Mouse (Mus musculus) myocyte (in vitro differentiated cells): Measurements from ENCODE around the gene Lrmda. TPM values are rescaled to one million over a fixed set of nuclear protein-coding genes. Genes with fewer than 3 reads are reported as not detected.

ENCODE experiments used
- H3K27me3 ChIP-seq: one replicate; pipeline ENCODE4 v1.6.1; 2011; ENCODE audit not compliant: control insufficient read depth, insufficient read depth, insufficient read length
- H3K36me3 ChIP-seq: one replicate; pipeline ENCODE4 v1.6.1; 2011; ENCODE audit not compliant: control insufficient read depth, insufficient read depth
- H3K4me2 ChIP-seq: one replicate; pipeline ENCODE4 v1.6.1; 2011; ENCODE audit warnings: low read depth, control low read depth
- H3K4me3 ChIP-seq: one replicate; pipeline ENCODE4 v1.5.1; 2011; ENCODE audit warnings: mild to moderate bottlenecking, control low read depth, moderate library complexity
- H3K79me2 ChIP-seq: one replicate; pipeline ENCODE4 v1.6.1; 2011; ENCODE audit not compliant: control insufficient read depth, insufficient read depth
- H3ac ChIP-seq: one replicate; pipeline ENCODE4 v1.6.1; 2011; ENCODE audit not compliant: control insufficient read depth, insufficient read length
- CEBPB ChIP-seq: IDR thresholded peaks from 2 replicates; pipeline ENCODE4 v1.6.1; 2011; ENCODE audit warnings: mild to moderate bottlenecking, moderate library complexity; ENCODE audit not compliant: poor library complexity, insufficient read depth, severe bottlenecking
- E2F4 ChIP-seq: IDR thresholded peaks from one replicate; pipeline ENCODE4 v1.6.1; 2011; ENCODE audit warnings: mild to moderate bottlenecking, control low read depth, moderate library complexity; ENCODE audit not compliant: insufficient read depth
- MAX ChIP-seq: IDR thresholded peaks from one replicate; pipeline ENCODE4 v1.6.1; 2011; ENCODE audit warnings: low read depth, mild to moderate bottlenecking, control low read depth
- MYOD1 ChIP-seq, 3 experiments: IDR thresholded peaks; one replicate each; pipeline ENCODE4 v1.6.1; 2011; ENCODE audit warnings: control low read depth in 2 of 3, low read depth in 2 of 3, mild to moderate bottlenecking in 2 of 3, moderate library complexity in 1 of 3; ENCODE audit not compliant: insufficient read length in 2 of 3, control insufficient read depth in 1 of 3
- MYOG ChIP-seq, 3 experiments: IDR thresholded peaks; one replicate each; pipeline ENCODE4 v1.6.1; 2011; ENCODE audit warnings: control low read depth in 2 of 3, low read depth in 2 of 3, mild to moderate bottlenecking in 2 of 3; ENCODE audit not compliant: insufficient read length in 2 of 3, control insufficient read depth in 1 of 3, insufficient read depth in 1 of 3
- POLR2A ChIP-seq: IDR thresholded peaks from one replicate; pipeline ENCODE4 v1.6.1; 2011; ENCODE audit warnings: low read depth, mild to moderate bottlenecking, control low read depth, moderate library complexity; ENCODE audit not compliant: insufficient read length
- POLR2AphosphoS2 ChIP-seq: IDR thresholded peaks from one replicate; pipeline ENCODE4 v1.6.1; 2011; ENCODE audit warnings: low read depth, control low read depth; ENCODE audit not compliant: insufficient read length
- REST ChIP-seq: IDR thresholded peaks from one replicate; pipeline ENCODE4 v1.6.1; 2011; ENCODE audit warnings: mild to moderate bottlenecking, control low read depth, moderate library complexity; ENCODE audit not compliant: insufficient read depth, insufficient read length
- SRF ChIP-seq: IDR thresholded peaks from one replicate; pipeline ENCODE4 v1.6.1; 2011; ENCODE audit warnings: low read depth; ENCODE audit not compliant: control insufficient read depth, insufficient read length
- TCF12 ChIP-seq: IDR thresholded peaks from one replicate; pipeline ENCODE4 v1.6.1; 2011; ENCODE audit warnings: mild to moderate bottlenecking, control low read depth; ENCODE audit not compliant: poor library complexity, insufficient read depth, severe bottlenecking
- TCF3 ChIP-seq: IDR thresholded peaks from one replicate; pipeline ENCODE4 v1.6.1; 2011; ENCODE audit warnings: low read depth, control low read depth; ENCODE audit not compliant: insufficient read length
- USF1 ChIP-seq: IDR thresholded peaks from one replicate; pipeline ENCODE4 v1.6.1; 2011; ENCODE audit warnings: low read depth, mild to moderate bottlenecking, control low read depth, moderate library complexity
- polyA plus RNA-seq: library from polyadenylated mRNA; unstranded; fragments of >200 nt; fragmentation: generic; extraction: Trizol; gene quantifications from one replicate; pipeline ENCODE4 v1.2.1, GENCODE M21; 2012; ENCODE audit warnings: missing spikeins

The Lrmda gene
- polyA plus RNA-seq, 1 experiment, result 1.9 TPM

GRCm38 (mm10) chr14:22019949-22020845 is 685 bp downstream of the Lrmda start:
- TF ChIP-seq MYOD1 (IDR thresholded peaks at IDR 0.05; ENCODE audit: control insufficient read depth in 1 of 3, insufficient read length in 2 of 3, low read depth in 2 of 3) (no peak), REST (no peak), MAX (no peak), POLR2A (no peak), CEBPB (no peak), TCF3 (no peak), POLR2AphosphoS2 (no peak), MYOG (IDR thresholded peaks at IDR 0.05; ENCODE audit: control insufficient read depth in 1 of 3, insufficient read depth in 1 of 3, insufficient read length in 2 of 3, low read depth in 2 of 3) (no peak), TCF12 (no peak), SRF (no peak), USF1 (no peak), E2F4 (no peak)
- H3ac ChIP-seq, result no peak overlapping the region
- no peaks in the 10 kb centered on the region for H3K79me2 ChIP-seq
- peaks cover 28% of the 10 kb centered on the region for H3K27me3 ChIP-seq
- no peak overlapping the region for H3K4me3 ChIP-seq
- H3K4me2 ChIP-seq, result no peak overlapping the region
- no peaks in the 10 kb centered on the region for H3K36me3 ChIP-seq

GRCm38 (mm10) chr14:22020885-22021284 is 1.4 kb downstream of the Lrmda start:
- no peak for TF ChIP-seq SRF
- TF ChIP-seq POLR2AphosphoS2, result no peak
- no peak for TF ChIP-seq TCF12
- no peak for TF ChIP-seq E2F4
- no peak for TF ChIP-seq MYOD1 (IDR thresholded peaks at IDR 0.05; ENCODE audit: control insufficient read depth in 1 of 3, insufficient read length in 2 of 3, low read depth in 2 of 3)
- no peak for TF ChIP-seq MYOG (IDR thresholded peaks at IDR 0.05; ENCODE audit: control insufficient read depth in 1 of 3, insufficient read depth in 1 of 3, insufficient read length in 2 of 3, low read depth in 2 of 3)
- Histone ChIP-seq H3ac (no peak overlapping the region), H3K27me3 (peaks cover 35% of the 10 kb centered on the region), H3K36me3 (no peaks in the 10 kb centered on the region), H3K4me2 (no peak overlapping the region), H3K79me2 (no peaks in the 10 kb centered on the region), H3K4me3 (no peak overlapping the region)

- Histone ChIP-seq H3K36me3 (no peaks in the 10 kb centered on the region), H3ac (no peak overlapping the region), H3K4me3 (no peak overlapping the region), H3K4me2 (no peak overlapping the region), H3K79me2 (no peaks in the 10 kb centered on the region), H3K27me3 (peaks cover 42% of the 10 kb centered on the region)
- TF ChIP-seq POLR2AphosphoS2 (no peak), MAX (no peak), TCF3 (no peak), CEBPB (no peak), SRF (no peak), TCF12 (no peak), REST (no peak), E2F4 (no peak), USF1 (no peak), MYOD1 (IDR thresholded peaks at IDR 0.05; ENCODE audit: control insufficient read depth in 1 of 3, insufficient read length in 2 of 3, low read depth in 2 of 3) (no peak)
These were observed 4.0 kb downstream of the Lrmda start for GRCm38 (mm10) chr14:22023533-22023932.

GRCm38 (mm10) chr14:22035900-22036299 is 16.4 kb downstream of the Lrmda start:
- Histone ChIP-seq H3K36me3 (no peaks in the 10 kb centered on the region), H3K4me2 (no peak overlapping the region), H3ac (no peak overlapping the region), H3K79me2 (no peaks in the 10 kb centered on the region), H3K4me3 (no peak overlapping the region), H3K27me3 (peaks cover 26% of the 10 kb centered on the region)
- TF ChIP-seq MAX, result no peak

- no peak overlapping the region for H3K4me3 ChIP-seq
- no peaks in the 10 kb centered on the region for H3K36me3 ChIP-seq
- H3K27me3 ChIP-seq, result peaks cover 27% of the 10 kb centered on the region
- TF ChIP-seq TCF3 (no peak), POLR2AphosphoS2 (no peak), USF1 (no peak), REST (no peak), SRF (no peak), MYOD1 (IDR thresholded peaks at IDR 0.05; ENCODE audit: control insufficient read depth in 1 of 3, insufficient read length in 2 of 3, low read depth in 2 of 3) (no peak), TCF12 (no peak), E2F4 (no peak), CEBPB (no peak), POLR2A (no peak), MAX (no peak), MYOG (IDR thresholded peaks at IDR 0.05; ENCODE audit: control insufficient read depth in 1 of 3, insufficient read depth in 1 of 3, insufficient read length in 2 of 3, low read depth in 2 of 3) (no peak)
- H3K4me2 ChIP-seq, result no peak overlapping the region
- H3ac ChIP-seq, result no peak overlapping the region
- H3K79me2 ChIP-seq, result no peaks in the 10 kb centered on the region
These were observed 16.8 kb downstream of the Lrmda start for GRCm38 (mm10) chr14:22036338-22036737.
